Mouse (Mus musculus) cerebellum, adult (tissue): ENCODE results near the gene Plppr4.

Experiments
- ATAC-seq: cut with Nextera tagmentation; 2 replicates; pipeline ENCODE4 v1.9.2; 2017; ENCODE audit warnings: mild to moderate bottlenecking, moderate library complexity, mixed read lengths; ENCODE audit not compliant: insufficient number of reproducible peaks, low FRiP score, low TSS enrichment

Gene Plppr4

GRCm38 (mm10) chr3:117297735-117298134 lies 62.9 kb downstream of the Plppr4 start:
- ATAC-seq, result no peak

GRCm38 (mm10) chr3:117294308-117294925 lies 66.3 kb downstream of the Plppr4 start:
- no peak for ATAC-seq
